ENCODE assay signal across 12 mouse cellular contexts in the genomic region with DNA sequence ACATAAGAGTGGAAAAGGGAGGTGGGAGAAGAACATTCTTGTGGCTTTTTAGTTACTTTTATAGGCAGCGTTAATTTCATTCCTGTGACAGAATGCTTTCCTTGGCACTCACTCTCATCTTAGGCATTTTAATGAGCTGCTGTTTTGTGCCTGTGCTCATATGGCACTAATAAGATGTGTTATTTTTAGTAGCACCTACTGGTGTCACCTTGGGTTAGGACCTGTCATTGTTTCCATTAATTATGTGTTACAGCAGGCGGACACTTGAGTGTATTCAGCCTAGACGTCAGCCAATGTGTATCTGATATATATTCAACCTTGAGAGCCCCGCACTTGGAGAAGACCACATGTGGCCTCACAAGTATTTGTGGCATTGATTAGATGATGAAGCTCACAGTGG.
DNase-seq lines count a peak whose midpoint lies in the region; ATAC-seq and TF ChIP-seq lines count a peak whose summit lies in the region.
"Had no signal": no experiment of that assay in that cellular context is flagged by ENCODE, and none has a peak within 500 bp of the region (broad histone marks: within the 10 kb centered on the region; RNA-seq: fewer than 3 reads in every experiment).

No protein-coding gene starts in this region.

- H3K4me2 ChIP-seq in kidney, embryonic 15.5 days = no peak overlapping the region

- H3K79me2 ChIP-seq in macrophage (ENCODE audit: inconsistent target) = peaks cover 100% of the 10 kb centered on the region

- H3K36me3 ChIP-seq in kidney, embryonic 15.5 days = peaks cover 17% of the 10 kb centered on the region
- no peaks in the 10 kb centered on the region for H3K36me3 ChIP-seq in macrophage (ENCODE audit: inconsistent target)
- H3K36me3 ChIP-seq: neural tube, embryonic 12.5 days had no signal

- no peak for TF ChIP-seq POLR2A in embryonic fibroblast, embryonic 13.5 days (IDR thresholded peaks at IDR 0.05; ENCODE audit: low read depth, low read length)

- H3K9ac ChIP-seq in kidney, embryonic 15.5 days = no peak overlapping the region

- no peak for TF ChIP-seq CTCF in embryonic fibroblast, embryonic 13.5 days (IDR thresholded peaks at IDR 0.05; ENCODE audit: borderline replicate concordance, insufficient read depth, low read length)

- no peaks in the 10 kb centered on the region for H3K9me3 ChIP-seq in kidney, embryonic 15.5 days (replicated peaks)
- H3K9me3 ChIP-seq: neural tube, embryonic 12.5 days had no signal

- no peaks in the 10 kb centered on the region for H3K27me3 ChIP-seq in kidney, embryonic 15.5 days
- H3K27me3 ChIP-seq: neural tube, embryonic 12.5 days had no signal

- no peak overlapping the region for H3K4me3 ChIP-seq in kidney, embryonic 15.5 days (replicated peaks)
- H3K4me3 ChIP-seq in embryonic fibroblast, embryonic 13.5 days (ENCODE audit: insufficient read depth, low read length) = no peak overlapping the region; the same call in 1 of the 2 replicates
- no peak overlapping the region for H3K4me3 ChIP-seq in macrophage (ENCODE audit: inconsistent target)
- H3K4me3 ChIP-seq: neural tube, embryonic 12.5 days had no signal

- WGBS in kidney, embryonic 15.5 days = 48% methylated on average over 4 of the region's 4 CpGs
- 73% methylated on average over 4 of the region's 4 CpGs for WGBS in macrophage (ENCODE audit: missing documents)

- peak overlapping the region; percentile 64; the same call in 1 of the 2 replicates for H3K27ac ChIP-seq in kidney, embryonic 15.5 days
- H3K27ac ChIP-seq in embryonic fibroblast, embryonic 13.5 days (ENCODE audit: insufficient read depth, low read length) = peak overlapping the region; percentile 75
- peak overlapping the region; percentile 100 for H3K27ac ChIP-seq in macrophage
- H3K27ac ChIP-seq: neural tube, embryonic 12.5 days had no signal

- no peak for DNase-seq in kidney, adult 9 months
- peak; percentile 42 for DNase-seq in MN1 (ENCODE audit: low spot score)
- DNase-seq in thymus, postnatal 0 days (ENCODE audit: low spot score) = no peak
- no peak for DNase-seq in adrenal gland, postnatal 36 days
- DNase-seq: cerebellum, postnatal 25 days; kidney, postnatal 14 days; left cerebral cortex, postnatal 4 days; thymus, adult 18-20 months had no signal

- ATAC-seq in kidney, embryonic 15.5 days (replicated peaks; ENCODE audit: low FRiP score) = no peak

- H3K4me1 ChIP-seq in kidney, embryonic 15.5 days = peaks cover 95% of the 10 kb centered on the region
- H3K4me1 ChIP-seq in embryonic fibroblast, embryonic 13.5 days (ENCODE audit: control insufficient read depth, insufficient read depth, low read length) = peaks cover 21% of the 10 kb centered on the region
